Mouse (Mus musculus) lung, adult 2 months (tissue): ENCODE results near the gene Cym. TPM values are rescaled to one million over a fixed set of nuclear protein-coding genes. Genes with fewer than 3 reads are reported as not detected.

Source experiments
- DNase-seq: peaks from one replicate; pipeline ENCODE4 v3.0.0; 2022
- H3K4me1 ChIP-seq: fragments of 200-500 bp; 2 replicates; pipeline ENCODE4 v1.6.1; 2011; ENCODE audit warnings: low read length; ENCODE audit not compliant: control insufficient read depth, insufficient read depth
- H3K4me3 ChIP-seq: fragments of 200-500 bp; replicated peaks from 2 replicates; pipeline ENCODE3; 2011; ENCODE audit warnings: low read depth, mild to moderate bottlenecking, control low read depth, low read length; ENCODE audit errors: extremely low read depth
- CTCF ChIP-seq: fragments of 200-500 bp; IDR thresholded peaks from 2 replicates; pipeline ENCODE4 v1.5.1; 2011; ENCODE audit warnings: mild to moderate bottlenecking, low read length, control low read depth; ENCODE audit not compliant: insufficient read depth
- POLR2A ChIP-seq: fragments of 200-500 bp; IDR thresholded peaks from 2 replicates; pipeline ENCODE4 v1.6.1; 2011; ENCODE audit warnings: low read depth, mild to moderate bottlenecking, control low read depth, low read length, borderline replicate concordance; ENCODE audit errors: extremely low read depth
- WGBS: fragments of 180-500 bp; shearing (Covaris S2); methylation state at CpG from one replicate; pipeline ENCODE4 v1.1.7; 2018; 5-methylcytosine and 5-hydroxymethylcytosine counted together
- polyA plus RNA-seq: library from polyadenylated mRNA; depleted of rRNA; stranded (reverse); fragments of >200 nt; gene quantifications from 2 replicates; pipeline ENCODE4 v1.2.3, GENCODE M21; 2012; rRNA removed

Gene Cym
- 0.25 and 0.27 TPM in 2 replicates for polyA plus RNA-seq

DNA sequence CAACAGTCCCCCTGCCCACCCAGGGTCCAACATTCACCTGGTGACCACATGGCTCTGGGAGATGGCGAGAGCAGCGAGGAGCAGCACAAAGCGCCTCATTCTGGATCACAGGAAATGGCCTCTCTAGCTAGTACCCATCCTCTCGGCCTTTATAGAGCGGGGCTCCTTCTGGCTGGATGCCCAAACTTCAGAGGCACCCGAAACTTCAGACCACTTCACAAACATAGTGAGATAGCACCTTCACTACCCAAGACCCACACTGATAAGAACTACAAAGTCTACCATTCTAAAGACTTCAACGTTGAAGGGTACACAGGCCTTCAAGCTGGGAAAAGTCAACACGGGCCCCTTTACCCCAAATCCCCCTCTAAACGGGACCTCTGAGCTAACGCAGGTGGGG, at the start of gene Cym:
Cym (minus strand) TSS at position 125 of the 400 bp plus-strand sequence.
- no peak for DNase-seq
- Histone ChIP-seq H3K4me3 (no peak within 1 kb of the TSS), H3K4me1 (no peaks in the 10 kb centered on the region)
- TF ChIP-seq POLR2A (no peak), CTCF (no peak)
- 60% methylated on average over 10 of the region's 10 CpGs for WGBS

DNA sequence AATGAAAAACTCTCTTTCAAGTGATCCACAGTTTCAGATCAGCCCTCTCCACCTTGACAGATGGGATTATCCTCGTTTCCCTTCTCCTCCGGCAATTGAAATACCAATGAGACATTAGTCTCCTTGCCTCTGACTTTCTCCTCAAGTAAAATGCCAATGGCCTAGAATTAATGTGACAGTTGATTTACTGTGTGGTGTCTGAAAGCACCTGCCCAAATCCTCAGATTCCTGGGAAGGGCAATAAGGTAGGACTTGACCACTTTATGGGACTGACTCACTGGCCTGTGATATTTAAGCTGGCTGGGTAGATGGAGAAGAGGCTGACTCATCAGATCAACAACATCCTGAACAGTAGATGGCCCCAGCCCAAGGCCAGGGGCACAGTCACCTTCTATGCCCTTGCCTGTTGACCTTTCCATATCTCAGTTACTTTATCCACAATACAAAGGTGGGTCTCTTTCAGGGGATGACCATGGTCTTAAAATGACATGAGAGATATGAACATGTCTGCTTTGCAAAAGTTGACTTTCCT, 45.3 kb upstream of the Cym start:
- Histone ChIP-seq H3K4me3 (no peak overlapping the region), H3K4me1 (no peaks in the 10 kb centered on the region)
- TF ChIP-seq CTCF: no peak
- no peak for TF ChIP-seq POLR2A
- WGBS: 68% methylated on average over 2 of the region's 2 CpGs
- DNase-seq: no peak

DNA sequence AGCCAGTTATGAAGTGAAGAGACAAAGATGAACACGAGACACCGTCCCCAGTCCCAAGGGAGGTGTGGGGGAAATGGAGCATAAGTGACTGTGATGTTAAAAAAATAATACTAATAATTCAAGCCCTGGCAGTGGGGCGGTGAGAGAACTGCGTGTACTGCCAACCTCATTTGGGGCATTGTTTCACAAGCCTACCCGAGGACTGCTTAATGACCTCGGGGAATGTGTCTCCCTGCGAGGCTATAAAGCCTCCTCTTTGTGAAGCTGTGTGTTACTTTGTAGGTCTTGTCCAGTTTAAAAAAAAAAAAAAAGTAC, 40.3 kb upstream of the Cym start:
- no peaks in the 10 kb centered on the region; the same call in 1 of the 2 replicates for H3K4me1 ChIP-seq
- TF ChIP-seq POLR2A (no peak), CTCF (no peak)
- WGBS: 42% methylated on average over 7 of the region's 7 CpGs
- no peak for DNase-seq
- H3K4me3 ChIP-seq: no peak overlapping the region

DNA sequence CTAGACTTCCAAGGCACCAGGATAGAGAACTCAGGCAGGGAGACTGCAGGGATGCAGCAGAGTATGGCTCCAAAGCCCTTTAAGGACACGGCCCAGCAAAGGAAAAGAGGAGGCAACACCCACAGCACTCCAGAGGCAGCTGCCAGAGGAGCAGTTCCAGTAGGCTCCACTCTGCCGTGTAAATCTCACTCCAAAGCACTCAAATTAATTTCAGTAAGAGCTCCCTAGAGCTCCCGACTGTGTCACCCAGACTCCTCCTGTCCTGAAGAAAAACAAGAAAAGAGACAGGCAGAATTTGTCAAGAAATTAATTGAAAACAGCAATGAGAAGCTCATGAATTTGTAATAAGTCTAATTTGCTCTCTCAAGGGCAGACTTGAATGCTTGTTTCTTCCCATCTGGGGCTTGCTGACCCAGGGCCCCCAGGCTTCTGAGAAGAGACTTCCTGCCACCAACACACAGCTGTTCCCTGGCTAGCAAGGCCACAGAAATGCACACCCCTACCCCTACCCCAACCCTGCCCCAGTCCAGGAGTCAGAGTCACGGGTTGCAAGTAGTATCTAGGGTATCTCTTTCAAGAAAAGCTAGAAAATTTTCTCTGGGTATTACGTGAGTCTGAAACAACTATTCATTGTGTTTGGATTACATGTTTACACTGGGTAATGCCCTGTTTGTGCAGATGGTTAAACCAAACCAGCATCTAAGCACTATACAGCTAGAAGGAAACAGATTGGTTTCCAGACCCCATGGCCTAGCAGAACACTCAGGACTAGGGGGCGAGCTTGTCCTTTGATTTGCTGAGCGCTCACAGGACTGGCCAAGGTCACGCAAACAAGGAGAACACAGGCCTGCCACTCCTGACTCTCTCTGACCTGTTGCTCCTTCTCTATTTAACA, 39.7 kb upstream of the Cym start:
- no peaks in the 10 kb centered on the region; the same call in 1 of the 2 replicates for H3K4me1 ChIP-seq
- WGBS: 46% methylated on average over 8 of the region's 8 CpGs
- DNase-seq: no peak
- TF ChIP-seq CTCF (no peak), POLR2A (no peak)
- H3K4me3 ChIP-seq: no peak overlapping the region

DNA sequence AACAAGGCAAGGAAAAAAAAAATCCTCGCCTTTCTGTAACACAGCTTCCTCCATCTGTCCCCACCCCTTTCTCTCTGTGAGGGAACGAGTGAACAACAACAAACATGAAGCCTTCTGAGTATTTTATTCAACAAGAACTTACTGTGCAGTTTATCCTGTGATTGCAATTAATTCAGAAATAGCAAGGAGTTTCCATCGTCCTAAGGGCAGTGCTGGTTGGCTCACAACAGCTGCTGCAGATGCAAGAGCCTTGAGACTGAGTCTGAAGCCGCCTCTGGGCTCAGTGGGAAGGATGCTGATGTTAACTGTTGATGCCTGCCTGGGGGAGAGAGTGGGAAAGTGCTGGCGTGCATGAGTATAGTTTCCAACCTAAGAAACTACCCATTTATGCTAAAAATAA, 36.4 kb upstream of the Cym start:
- no peaks in the 10 kb centered on the region; the same call in 1 of the 2 replicates for H3K4me1 ChIP-seq
- 44% methylated on average over 5 of the region's 5 CpGs for WGBS
- TF ChIP-seq CTCF: no peak
- no peak for TF ChIP-seq POLR2A
- DNase-seq: no peak
- H3K4me3 ChIP-seq: no peak overlapping the region

DNA sequence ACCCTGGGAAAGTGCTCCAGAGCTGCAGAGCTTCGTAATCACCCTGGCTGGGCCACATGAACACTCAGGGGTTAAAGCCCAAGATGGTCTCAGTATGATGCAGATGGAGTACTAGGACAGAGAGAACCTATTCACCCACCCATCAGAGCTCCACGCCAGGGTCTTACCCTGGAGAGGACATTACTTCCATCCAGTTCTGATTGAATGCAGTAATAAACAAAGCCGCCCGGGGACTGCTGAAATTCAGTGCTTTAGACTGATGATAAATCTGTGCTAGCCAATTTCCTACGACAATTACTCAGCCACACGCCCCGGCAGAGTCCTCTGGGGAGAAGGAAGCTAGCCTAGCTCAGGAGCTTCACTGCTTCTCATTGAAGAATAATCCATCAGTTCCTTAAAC, 35.2 kb upstream of the Cym start:
- WGBS: 40% methylated on average over 7 of the region's 7 CpGs
- Histone ChIP-seq H3K4me3 (no peak overlapping the region), H3K4me1 (peaks cover 2% of the 10 kb centered on the region; the same call in 1 of the 2 replicates)
- no peak for TF ChIP-seq POLR2A
- TF ChIP-seq CTCF: no peak
- no peak for DNase-seq

DNA sequence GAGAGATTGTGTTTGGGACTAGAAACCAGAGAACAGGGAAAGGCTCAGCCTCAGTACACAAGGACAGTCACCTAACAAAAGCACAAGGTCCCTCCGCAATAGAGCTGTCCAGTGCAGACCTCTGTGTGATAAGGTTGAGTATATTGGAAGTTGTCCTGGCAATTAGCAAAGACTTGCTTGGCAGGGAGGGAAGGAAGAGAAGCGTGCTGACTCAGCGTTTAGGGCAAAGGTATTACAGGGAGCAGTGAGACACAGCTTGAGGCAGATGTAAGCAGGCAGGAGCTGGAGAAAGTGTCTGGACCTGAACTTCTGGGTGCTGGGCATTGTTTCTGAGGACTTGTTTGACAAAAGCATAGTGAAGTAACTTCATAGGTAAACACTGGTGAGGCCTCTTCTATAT, 34.5 kb upstream of the Cym start:
- WGBS: 88% methylated on average over 3 of the region's 3 CpGs
- TF ChIP-seq POLR2A: no peak
- no peak for TF ChIP-seq CTCF

DNA sequence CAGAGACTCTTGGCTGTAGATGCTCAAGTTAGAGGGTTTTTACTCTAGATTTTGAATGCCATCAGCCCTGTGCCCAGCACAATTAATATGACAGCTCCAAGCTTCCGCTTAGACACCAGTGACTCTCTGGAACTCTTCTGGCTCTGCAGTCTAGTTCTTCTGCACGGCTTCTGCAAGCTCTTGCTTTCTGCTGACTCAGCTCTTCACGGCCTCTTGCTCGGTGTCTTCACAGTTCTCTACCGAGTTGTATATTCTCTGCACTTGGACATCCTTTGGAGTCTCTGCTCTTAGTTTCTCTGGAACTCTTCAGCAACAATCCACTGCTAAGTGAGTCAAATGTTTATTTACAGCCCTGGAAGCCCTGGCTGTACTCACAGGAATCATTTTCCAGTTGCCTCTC, 32.4 kb upstream of the Cym start:
- Histone ChIP-seq H3K4me1 (peaks cover 5% of the 10 kb centered on the region; the same call in 1 of the 2 replicates), H3K4me3 (no peak overlapping the region)
- WGBS: 56% methylated on average over 5 of the region's 5 CpGs
- no peak for TF ChIP-seq CTCF
- TF ChIP-seq POLR2A: no peak
- DNase-seq: no peak

More for the DNA sequence above, 34.5 kb upstream of the Cym start:
- Histone ChIP-seq H3K4me1 (peaks cover 2% of the 10 kb centered on the region; the same call in 1 of the 2 replicates), H3K4me3 (no peak overlapping the region)
- DNase-seq: no peak

DNA sequence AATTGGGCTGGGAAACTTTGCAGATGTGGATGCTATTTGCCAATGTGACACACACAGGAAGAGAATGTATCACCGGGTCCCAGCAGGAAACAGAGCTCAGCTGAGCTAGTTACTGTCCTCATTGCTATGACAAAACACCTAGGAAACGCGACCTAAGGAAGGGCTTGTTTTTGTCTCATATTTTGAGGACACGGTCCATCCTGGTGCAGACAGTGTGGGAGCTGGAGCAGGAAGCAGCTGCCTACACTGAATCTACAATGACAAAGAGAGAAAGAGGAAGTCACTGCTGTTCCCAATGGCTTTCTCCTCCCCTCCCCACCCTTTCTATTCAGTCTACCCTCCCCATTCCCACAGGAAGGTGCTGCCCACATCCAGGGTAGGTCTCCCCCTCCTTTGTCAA, 30.5 kb upstream of the Cym start:
- peaks cover 5% of the 10 kb centered on the region; the same call in 1 of the 2 replicates for H3K4me1 ChIP-seq

More for the DNA sequence above, 30.5 kb upstream of the Cym start:
- 31% methylated on average over 4 of the region's 4 CpGs for WGBS
- DNase-seq: no peak
- H3K4me3 ChIP-seq: no peak overlapping the region
- TF ChIP-seq POLR2A (no peak), CTCF (no peak)
